Mouse (Mus musculus) stomach, postnatal 0 days (tissue): Measurements from ENCODE around the gene Ccnjl. TPM values are rescaled to one million over a fixed set of nuclear protein-coding genes. Genes with fewer than 3 reads are reported as not detected.

ENCODE experiments used
- ATAC-seq: fragments of 200-750 bp; cut with Nextera tagmentation; 2 replicates; pipeline ENCODE4 v1.8.0; 2017; ENCODE audit not compliant: low FRiP score, low TSS enrichment
- DNase-seq: peaks from one replicate; pipeline ENCODE4 v3.0.0-alpha.2; 2016; ENCODE audit warnings: low spot score
- H3K27ac ChIP-seq: fragments of 300-500 bp; sonication (generic); replicated peaks from 2 replicates; pipeline ENCODE4 v1.5.1; 2014; ENCODE audit warnings: mild to moderate bottlenecking, control low read depth
- H3K27me3 ChIP-seq: fragments of 300-500 bp; sonication (generic); 2 replicates; pipeline ENCODE4 v1.6.1; 2014; ENCODE audit warnings: low read length; ENCODE audit not compliant: control insufficient read depth, insufficient read depth
- H3K36me3 ChIP-seq: fragments of 300-500 bp; sonication (generic); 2 replicates; pipeline ENCODE4 v1.6.1; 2014; ENCODE audit warnings: low read length, mixed read lengths; ENCODE audit not compliant: control insufficient read depth, insufficient read depth
- H3K4me1 ChIP-seq: fragments of 300-500 bp; sonication (generic); replicated peaks from 2 replicates; pipeline ENCODE4 v1.6.1; 2014; ENCODE audit warnings: antibody characterized with exemption; ENCODE audit not compliant: control insufficient read depth, insufficient read depth
- H3K4me2 ChIP-seq: fragments of 300-500 bp; sonication (generic); replicated peaks from 2 replicates; pipeline ENCODE4 v1.6.1; 2014; ENCODE audit warnings: low read depth, mild to moderate bottlenecking, control low read depth, moderate library complexity
- H3K4me3 ChIP-seq: fragments of 300-500 bp; sonication (generic); 2 replicates; pipeline ENCODE4 v1.5.1; 2014; ENCODE audit warnings: low read depth, low read length, control low read depth
- H3K9ac ChIP-seq: fragments of 300-500 bp; sonication (generic); 2 replicates; pipeline ENCODE4 v1.6.1; 2014; ENCODE audit warnings: mild to moderate bottlenecking, low read length, control low read depth, mixed read lengths
- H3K9me3 ChIP-seq: fragments of 300-500 bp; sonication (generic); 2 replicates; pipeline ENCODE4 v1.6.1; 2016; ENCODE audit warnings: low read length; ENCODE audit not compliant: control insufficient read depth
- CTCF ChIP-seq: IDR thresholded peaks from 2 replicates; pipeline ENCODE4 v1.5.1; 2016; ENCODE audit warnings: antibody characterized with exemption, low read depth, mild to moderate bottlenecking, moderate library complexity
- EP300 ChIP-seq: optimal IDR thresholded peaks from 2 replicates; pipeline ENCODE3; 2016; ENCODE audit warnings: antibody characterized with exemption
- WGBS: fragments of 180-500 bp; shearing (Covaris S2); extraction: QIAGEN DNeasy Blood & Tissue Kit; methylation state at CpG from one replicate; pipeline ENCODE4 v1.1.7; 2014; 5-methylcytosine and 5-hydroxymethylcytosine counted together
- polyA plus RNA-seq: library from polyadenylated mRNA; unstranded; fragments of >200 nt; fragmentation: Nextera tagmentation; extraction: Ambion mirVana; gene quantifications from 2 replicates; pipeline ENCODE4 v1.2.1, GENCODE M21; 2015

Ccnjl gene
- polyA plus RNA-seq, 1 experiment from 2014 or later, result 5.2 TPM

DNA sequence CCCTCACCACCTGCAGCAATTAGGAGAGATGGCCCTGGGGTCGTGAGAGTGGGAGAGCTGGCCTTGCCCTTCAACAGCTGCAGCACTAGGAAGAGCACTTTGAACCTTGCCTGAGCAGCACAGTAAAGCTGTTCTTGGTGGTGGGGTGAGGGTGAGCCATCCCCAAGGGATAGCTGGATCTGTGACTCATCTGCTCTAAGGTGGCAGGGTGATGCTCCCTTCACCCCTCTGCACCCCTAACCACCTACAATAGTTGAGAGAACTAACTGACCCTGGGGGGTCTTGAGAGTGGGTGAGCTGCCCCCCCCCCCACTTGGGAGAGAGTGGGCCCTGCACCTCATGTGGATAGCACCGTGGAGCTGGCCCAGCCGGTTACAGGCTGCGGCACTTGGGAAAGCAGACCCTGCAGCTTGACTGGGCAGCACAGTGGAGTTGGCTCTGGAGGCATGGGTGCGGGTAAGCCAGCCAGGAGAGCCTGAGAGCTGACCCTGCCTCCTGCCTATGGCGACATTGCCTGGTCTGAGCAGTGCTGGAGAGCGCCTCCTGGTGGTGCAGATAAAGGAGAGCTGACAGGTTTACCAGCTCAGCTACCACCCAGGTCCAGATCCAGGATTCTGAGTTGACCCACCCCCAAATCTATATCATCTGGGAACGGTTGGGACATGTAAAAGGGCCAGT, 12.1 kb upstream of the Ccnjl start:
- Histone ChIP-seq H3K9me3 (no peaks in the 10 kb centered on the region), H3K9ac (no peak overlapping the region), H3K4me3 (no peak overlapping the region), H3K27me3 (no peaks in the 10 kb centered on the region), H3K27ac (no peak overlapping the region), H3K4me1 (no peaks in the 10 kb centered on the region), H3K36me3 (no peaks in the 10 kb centered on the region), H3K4me2 (no peak overlapping the region)
- TF ChIP-seq CTCF, result peak; percentile 76
- no peak for TF ChIP-seq EP300
- peak; percentile 56 for DNase-seq
- peak; percentile 61 for ATAC-seq
- 41% methylated on average over 8 of the region's 8 CpGs for WGBS

DNA sequence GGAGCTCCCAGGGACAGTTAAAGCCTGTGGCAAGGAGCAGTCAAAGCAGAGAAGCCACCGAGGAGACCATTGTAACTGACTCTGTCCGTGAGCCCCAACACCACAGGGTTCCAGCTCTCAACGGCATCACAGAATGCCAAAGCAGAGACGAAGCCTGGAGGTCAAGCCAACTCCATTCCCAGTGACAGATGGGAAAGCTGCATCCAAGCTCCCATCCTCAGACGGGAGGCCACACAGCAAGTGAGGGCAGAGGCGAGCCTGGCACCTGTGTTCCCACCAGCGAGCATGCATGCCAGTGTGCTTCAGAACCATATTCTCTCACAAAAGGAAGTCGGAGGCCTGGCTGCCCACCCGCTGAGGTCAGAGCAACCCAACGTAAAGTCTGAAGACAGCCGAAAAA, 10.9 kb upstream of the Ccnjl start:
- H3K27me3 ChIP-seq, result no peaks in the 10 kb centered on the region
- no peaks in the 10 kb centered on the region for H3K4me1 ChIP-seq
- H3K9me3 ChIP-seq, result no peaks in the 10 kb centered on the region
- no peak for TF ChIP-seq CTCF
- TF ChIP-seq EP300, result no peak
- WGBS, result 89% methylated on average over 11 of the region's 11 CpGs
- no peak overlapping the region for H3K27ac ChIP-seq
- no peak for DNase-seq
- no peak overlapping the region for H3K4me2 ChIP-seq
- no peak overlapping the region for H3K4me3 ChIP-seq
- ATAC-seq, result no peak
- no peaks in the 10 kb centered on the region for H3K36me3 ChIP-seq
- H3K9ac ChIP-seq, result no peak overlapping the region

DNA sequence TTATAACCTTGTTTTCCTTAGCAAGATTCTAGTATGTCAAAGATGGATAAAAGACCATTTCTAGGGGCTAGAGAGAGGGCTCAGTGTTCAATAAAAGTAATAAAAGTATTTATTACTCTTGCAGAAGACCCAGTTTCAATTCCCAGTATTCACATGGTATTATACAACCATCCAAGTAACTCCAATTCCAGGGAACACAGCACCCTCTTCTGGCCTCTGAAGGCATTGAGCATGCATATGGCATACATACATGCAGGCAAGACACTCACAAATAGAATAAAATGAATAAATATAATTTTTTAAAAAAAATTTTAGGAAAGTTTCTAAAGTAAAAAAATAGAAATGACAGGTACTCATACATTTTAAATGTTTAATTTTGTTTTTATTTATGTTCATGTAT, 10.5 kb upstream of the Ccnjl start:
- no peak for TF ChIP-seq EP300
- TF ChIP-seq CTCF, result peak; percentile 28; the same call in 1 of the 2 replicates
- H3K27me3 ChIP-seq, result no peaks in the 10 kb centered on the region
- no peak for ATAC-seq
- no peaks in the 10 kb centered on the region for H3K36me3 ChIP-seq
- no peak overlapping the region for H3K4me2 ChIP-seq
- no peak overlapping the region for H3K9ac ChIP-seq
- DNase-seq, result no peak
- no peaks in the 10 kb centered on the region for H3K4me1 ChIP-seq
- H3K9me3 ChIP-seq, result no peaks in the 10 kb centered on the region
- no peak overlapping the region for H3K4me3 ChIP-seq
- H3K27ac ChIP-seq, result no peak overlapping the region

GRCm38 (mm10) chr11:43518821-43519220, 9.8 kb upstream of the Ccnjl start:
- H3K4me3 ChIP-seq, result no peak overlapping the region
- DNase-seq (no peak), ATAC-seq (no peak)
- H3K9ac ChIP-seq, result no peak overlapping the region
- no peaks in the 10 kb centered on the region for H3K4me1 ChIP-seq
- no peaks in the 10 kb centered on the region for H3K36me3 ChIP-seq
- no peaks in the 10 kb centered on the region for H3K9me3 ChIP-seq
- H3K27me3 ChIP-seq, result no peaks in the 10 kb centered on the region
- no peak overlapping the region for H3K4me2 ChIP-seq
- no peak overlapping the region for H3K27ac ChIP-seq
- TF ChIP-seq EP300 (no peak), CTCF (no peak)

- H3K4me1 ChIP-seq, result no peaks in the 10 kb centered on the region
- H3K27me3 ChIP-seq, result no peaks in the 10 kb centered on the region
- no peaks in the 10 kb centered on the region for H3K9me3 ChIP-seq
- no peak for DNase-seq
- ATAC-seq, result no peak
- H3K36me3 ChIP-seq, result no peaks in the 10 kb centered on the region
- no peak for TF ChIP-seq EP300
- H3K4me3 ChIP-seq, result no peak overlapping the region
- no peak overlapping the region for H3K9ac ChIP-seq
- H3K4me2 ChIP-seq, result no peak overlapping the region
- H3K27ac ChIP-seq, result no peak overlapping the region
- WGBS, result 78% methylated on average over 3 of the region's 3 CpGs
Measured at GRCm38 (mm10) chr11:43520521-43520920, 8.1 kb upstream of the Ccnjl start.

GRCm38 (mm10) chr11:43528078-43528682, 404 bp upstream of the Ccnjl start:
- Histone ChIP-seq H3K36me3 (no peaks in the 10 kb centered on the region), H3K4me2 (peak overlapping the region; percentile 99), H3K4me1 (no peaks in the 10 kb centered on the region), H3K9ac (peak overlapping the region; percentile 79), H3K9me3 (no peaks in the 10 kb centered on the region), H3K27me3 (no peaks in the 10 kb centered on the region), H3K27ac (peak overlapping the region; percentile 67), H3K4me3 (peak overlapping the region; percentile 80)
- 1% methylated on average over 20 of the region's 25 CpGs for WGBS
- peak; percentile 27 for ATAC-seq
- TF ChIP-seq EP300, result no peak
- TF ChIP-seq CTCF, result peak; percentile 53
- DNase-seq, result no peak
